Mouse (Mus musculus) layer of hippocampus, adult 9-10 months (tissue): ENCODE measurements around the gene Gm12216.
"Not testable (repeated sequence)": the region's sequence is repeated elsewhere in the genome, so short reads cannot be mapped to it uniquely, and the experiment has no call there.

Experiments
- DNase-seq: peaks from one replicate; pipeline ENCODE4 v3.0.0; 2022; ENCODE audit warnings: low spot score

The Gm12216 gene

DNA sequence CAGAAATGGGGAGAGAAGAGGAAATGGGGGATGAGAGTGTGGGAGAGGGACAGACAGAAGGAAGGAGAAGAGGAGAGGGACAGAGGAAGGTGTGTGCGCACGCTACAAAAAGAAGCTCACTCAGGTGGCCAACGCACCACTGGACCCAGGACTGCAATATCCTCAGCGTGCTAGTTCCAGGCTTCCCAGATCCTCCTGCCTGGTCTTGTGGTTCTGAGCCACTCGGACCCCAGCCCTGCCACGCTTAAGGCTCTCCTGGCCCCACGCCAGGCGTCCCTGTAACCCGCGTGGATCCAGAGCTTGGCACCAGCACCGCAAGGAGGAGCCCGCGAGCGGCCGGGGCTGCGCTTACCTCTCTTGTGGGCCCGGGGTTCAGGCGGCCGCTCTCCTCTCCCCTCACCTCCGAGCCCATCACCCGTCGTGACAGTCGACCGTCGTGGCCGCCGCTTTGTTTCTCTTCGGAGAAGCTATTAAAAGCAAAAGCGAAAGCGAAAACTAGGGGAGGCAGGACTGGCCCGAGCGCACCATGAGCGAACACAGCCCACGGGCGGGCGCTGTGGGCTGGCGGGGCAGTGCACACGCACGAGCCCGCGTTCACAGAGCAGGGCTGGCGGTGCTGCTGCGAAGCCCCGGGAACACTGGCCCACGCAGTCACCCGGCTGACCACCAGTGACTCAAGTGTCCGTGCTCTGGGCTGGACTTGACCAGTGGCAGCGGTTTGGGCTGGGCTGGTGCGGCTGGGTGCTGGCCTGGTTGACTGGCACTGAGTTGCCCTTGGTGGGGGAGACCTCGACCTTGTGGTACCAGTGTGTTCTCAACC, at the start of gene Gm12216:
Gene Gm12216 (minus strand): TSS at position 496 of the 820 bp plus-strand sequence.
- DNase-seq, result not testable (repeated sequence)

GRCm38 (mm10) chr11:53908686-53909085, 49.6 kb upstream of the Gm12216 start:
- DNase-seq, result no peak

GRCm38 (mm10) chr11:53904534-53904925, 45.5 kb upstream of the Gm12216 start:
- DNase-seq, result no peak

GRCm38 (mm10) chr11:53903781-53904533, 44.9 kb upstream of the Gm12216 start:
- no peak for DNase-seq

- DNase-seq, result no peak
Observed at GRCm38 (mm10) chr11:53902741-53903140, 43.7 kb upstream of the Gm12216 start.

GRCm38 (mm10) chr11:53900991-53901390, 41.9 kb upstream of the Gm12216 start:
- DNase-seq, result no peak

DNA sequence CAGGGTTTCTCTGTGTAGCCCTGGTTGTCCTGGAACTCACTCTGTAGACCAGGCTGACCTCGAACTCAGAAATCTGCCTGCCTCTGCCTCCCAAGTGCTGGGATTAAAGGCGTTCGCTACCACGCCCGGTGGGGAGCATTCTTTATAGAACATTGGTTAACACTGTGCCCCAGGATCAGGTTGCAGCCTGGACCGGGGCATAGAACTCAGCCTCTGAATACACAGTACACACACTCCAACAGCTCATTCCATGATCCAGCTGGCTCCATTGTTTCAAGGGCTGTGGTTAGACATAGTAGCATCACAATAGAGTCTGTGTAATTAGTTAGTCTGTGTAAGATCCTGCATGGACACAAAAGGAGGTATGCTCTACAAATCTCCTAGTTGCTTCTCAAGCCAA, 40.9 kb upstream of the Gm12216 start:
- no peak for DNase-seq

DNA sequence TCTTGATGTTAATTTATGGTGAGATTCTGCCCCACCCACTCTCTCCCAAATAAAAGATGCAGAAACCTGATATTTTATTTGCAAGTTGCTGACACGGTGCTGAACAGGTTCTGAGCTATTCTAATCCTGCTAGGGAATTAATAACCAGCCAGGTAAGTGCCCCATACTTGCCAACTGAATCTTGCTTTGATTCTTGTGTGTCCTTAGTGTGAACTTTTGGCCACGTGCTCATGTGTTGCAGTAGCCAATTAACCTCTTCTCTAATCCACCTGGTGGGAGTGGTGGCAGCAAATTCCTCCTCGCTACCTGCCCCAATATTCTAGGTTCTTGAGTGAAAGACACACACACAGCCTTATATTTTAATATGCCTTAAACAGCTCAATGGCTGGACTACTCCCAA, 39.9 kb upstream of the Gm12216 start:
- no peak for DNase-seq

DNA sequence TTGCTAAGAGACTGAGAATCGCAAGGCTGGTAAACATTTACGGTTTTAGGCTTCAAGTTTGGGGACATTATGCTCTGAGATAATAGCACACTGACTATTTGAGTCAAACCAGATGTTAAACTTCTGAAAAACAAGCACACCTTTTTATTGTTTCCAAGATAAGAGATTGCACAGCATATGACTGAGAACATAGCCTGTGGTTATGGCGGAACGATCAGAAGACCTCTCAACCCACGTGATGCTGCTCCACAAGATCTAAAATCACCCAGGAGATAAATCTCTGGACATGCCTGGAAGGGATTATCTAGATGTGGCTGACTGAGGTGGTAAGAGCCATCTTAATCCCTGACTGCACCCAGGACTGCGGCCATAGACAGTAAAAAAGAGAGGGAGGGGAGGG, 37.9 kb upstream of the Gm12216 start:
- no peak for DNase-seq

GRCm38 (mm10) chr11:53893451-53893850, 34.4 kb upstream of the Gm12216 start:
- no peak for DNase-seq

GRCm38 (mm10) chr11:53892716-53893416, 33.8 kb upstream of the Gm12216 start:
- DNase-seq, result no peak

DNA sequence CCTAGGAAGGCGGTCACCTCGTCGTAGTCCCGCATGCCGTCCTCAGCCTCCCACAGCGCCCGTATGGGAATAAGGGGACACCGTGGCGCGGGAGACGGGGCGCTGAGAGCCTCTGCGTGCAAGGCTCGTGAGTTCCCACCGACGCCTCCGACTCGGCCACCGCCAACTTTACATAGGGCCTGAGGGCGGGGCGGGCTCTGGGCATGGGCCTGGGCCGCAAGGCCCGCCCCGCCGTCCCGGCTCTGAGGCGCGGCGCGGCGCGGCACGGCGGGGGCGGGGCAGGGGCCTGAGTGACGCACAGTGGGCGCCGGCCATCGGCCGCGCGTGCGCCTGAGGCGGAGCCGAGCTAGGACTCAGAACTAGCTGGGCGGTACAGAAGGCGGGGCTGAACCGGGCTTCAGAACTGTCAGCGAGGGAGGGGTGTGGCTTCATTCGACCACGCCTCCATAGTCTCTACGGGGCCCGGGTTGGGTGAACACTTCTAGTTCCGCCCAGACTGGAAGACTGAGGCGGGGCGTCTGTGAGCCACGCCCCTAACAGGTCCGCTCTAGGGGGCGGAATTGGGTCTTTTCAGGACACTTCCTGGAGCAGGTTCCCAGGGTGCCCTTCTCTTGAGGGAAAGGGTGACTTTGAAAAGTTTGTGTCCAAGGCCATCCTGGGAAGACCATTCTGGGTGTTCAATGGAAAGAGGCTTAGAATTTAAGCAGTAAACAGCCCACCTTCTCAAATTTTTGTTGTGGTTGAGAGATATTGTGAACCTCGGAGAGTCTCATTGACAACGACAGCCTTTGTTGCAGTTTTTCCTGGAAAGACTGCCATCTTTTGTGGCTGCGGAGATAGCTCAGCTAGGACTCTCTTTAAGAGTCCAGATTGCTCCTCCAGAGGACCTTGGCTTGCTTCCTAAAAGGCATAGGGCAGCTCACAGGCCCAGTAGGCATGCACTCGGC, 32.7 kb upstream of the Gm12216 start, which contains the start of gene Slc22a5:
Gene Slc22a5 (minus strand): TSS at position 156 of the 947 bp plus-strand sequence.
- DNase-seq, result peak; percentile 97

DNA sequence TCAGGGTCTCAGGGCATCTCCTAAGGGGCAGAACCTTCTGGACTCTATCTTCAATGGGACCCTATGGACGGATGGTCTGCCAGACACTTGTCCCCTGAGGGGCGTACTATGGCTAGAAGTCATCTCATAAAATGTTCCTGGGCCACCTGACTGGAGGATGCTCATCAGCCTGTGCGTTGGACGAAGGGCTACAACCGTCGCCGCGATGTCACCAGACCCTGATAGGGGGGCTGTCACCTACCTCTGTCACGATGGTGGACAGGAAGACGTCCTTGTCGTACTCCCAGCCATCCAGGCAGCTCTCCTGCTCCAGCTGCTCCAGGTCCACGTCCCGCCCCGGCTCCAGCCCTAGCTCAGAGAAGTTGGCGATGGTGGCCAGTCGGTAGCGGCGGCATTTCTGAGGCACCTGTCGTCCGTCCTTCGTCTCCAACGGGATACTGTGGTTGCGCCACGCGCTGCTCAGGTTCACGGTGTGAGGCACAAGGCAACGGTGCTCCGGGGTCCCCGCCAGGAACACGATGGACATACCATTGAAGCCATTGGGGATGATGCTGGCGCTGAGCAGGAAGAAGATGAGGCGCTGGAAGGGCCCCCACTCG, 31.9 kb upstream of the Gm12216 start:
- DNase-seq, result no peak

- DNase-seq, result no peak
Observed at GRCm38 (mm10) chr11:53890225-53890624, 31.2 kb upstream of the Gm12216 start.

DNA sequence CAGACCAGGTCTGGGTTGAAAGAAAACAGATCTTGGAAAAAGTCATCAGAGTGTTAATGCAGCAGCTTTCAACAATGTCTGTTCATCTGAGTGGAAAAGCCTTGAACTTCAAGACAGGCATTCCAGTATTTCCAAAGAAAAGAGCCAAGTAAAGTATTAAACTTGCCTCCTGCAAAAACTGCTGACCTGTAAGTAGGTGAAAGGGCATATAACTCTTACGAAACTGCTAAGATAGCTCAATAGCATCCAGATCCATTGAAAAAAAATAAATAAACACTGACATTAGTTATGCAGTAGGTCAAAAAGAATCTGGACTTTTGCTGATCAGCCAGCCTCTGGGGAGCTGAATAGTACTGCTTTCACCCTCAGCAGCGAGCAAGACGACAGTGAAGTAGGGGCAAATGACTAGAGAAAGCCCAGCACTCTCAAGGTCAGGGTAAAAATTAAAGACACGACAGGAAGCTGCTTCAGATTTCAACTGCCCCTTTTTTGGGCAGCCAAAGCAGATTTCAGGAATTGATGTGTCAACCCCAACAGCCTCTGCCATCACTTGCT, 30.1 kb upstream of the Gm12216 start:
- DNase-seq, result no peak

DNA sequence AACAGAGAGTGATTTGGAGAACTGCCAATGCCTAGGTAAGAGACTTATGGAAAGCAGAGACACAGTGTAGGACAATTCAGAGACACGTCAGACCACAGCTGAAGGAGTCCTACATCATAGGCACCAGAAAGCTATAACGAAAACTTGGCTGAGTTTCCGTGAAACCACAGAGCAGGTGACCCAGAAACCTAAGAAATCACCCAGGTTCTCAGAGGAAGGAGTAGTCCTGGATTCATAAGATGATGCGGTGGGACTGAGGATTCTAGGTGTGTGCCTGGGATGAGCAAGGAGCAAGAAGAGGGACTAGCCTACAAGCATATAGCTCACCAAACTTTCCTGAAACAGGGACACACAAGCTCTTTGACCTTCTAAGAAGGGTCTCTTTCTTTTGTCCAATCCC, 29.2 kb upstream of the Gm12216 start:
- DNase-seq, result no peak

DNA sequence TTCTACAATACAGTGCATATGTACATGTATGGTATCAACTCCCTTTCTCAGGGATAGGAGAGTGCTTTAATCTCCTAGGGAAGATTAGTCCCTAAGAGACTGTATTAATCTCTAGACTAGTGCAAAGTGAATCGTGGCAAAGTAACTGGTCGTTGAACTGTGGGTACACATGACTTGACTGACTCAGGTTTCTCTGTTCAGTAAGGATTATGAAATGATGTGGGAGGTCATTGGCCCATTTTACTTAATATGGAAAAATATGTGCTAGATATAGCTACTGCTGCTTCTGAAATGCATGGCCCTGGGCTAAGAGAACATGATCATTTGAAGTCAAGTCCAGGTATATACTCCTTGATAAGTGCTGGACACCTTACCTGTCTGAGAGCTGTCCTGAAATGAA, 24.2 kb upstream of the Gm12216 start:
- no peak for DNase-seq

- not testable (repeated sequence) for DNase-seq
Observed at GRCm38 (mm10) chr11:53878096-53878495, 19.0 kb upstream of the Gm12216 start.

GRCm38 (mm10) chr11:53876488-53876887, 17.4 kb upstream of the Gm12216 start:
- DNase-seq, result no peak

DNA sequence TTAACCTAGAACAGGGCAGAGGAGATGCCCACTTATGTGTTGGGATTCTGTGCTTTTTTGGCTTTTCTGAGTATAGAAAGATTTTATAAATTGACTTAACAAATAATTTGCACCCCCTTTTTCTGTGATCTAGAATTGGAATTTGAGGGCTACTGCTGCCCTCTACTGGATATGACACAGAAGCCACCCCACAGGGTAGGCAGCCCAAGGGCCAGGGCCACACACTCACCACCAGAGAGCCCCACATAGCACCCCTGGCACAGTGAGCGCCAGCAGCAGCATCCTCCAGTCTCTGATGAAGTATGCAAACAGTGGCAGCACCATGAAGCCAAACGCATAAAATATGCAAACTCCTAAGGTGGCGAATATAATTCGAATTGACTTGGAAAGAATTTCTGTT, 15.7 kb upstream of the Gm12216 start:
- no peak for DNase-seq
